Mouse (Mus musculus): ENCODE data around the gene Adam23. TPM values are rescaled to one million over a fixed set of nuclear protein-coding genes. Genes with fewer than 3 reads are reported as not detected.

The Adam23 gene
- polyA plus RNA-seq, 1 experiment from 2014 or later = 1.3 TPM

- DNase-seq (ENCODE audit: low spot score) = no peak
- H3K36me3 ChIP-seq (ENCODE audit: control insufficient read depth, insufficient read depth, low read length) = no peaks in the 10 kb centered on the region
- no peaks in the 10 kb centered on the region for H3K9me3 ChIP-seq (ENCODE audit: control insufficient read depth, low read length)
- no peaks in the 10 kb centered on the region; the same call in 1 of the 2 replicates for H3K4me1 ChIP-seq (replicated peaks; ENCODE audit: control insufficient read depth, insufficient read depth, low read length)
- no peak for ATAC-seq (replicated peaks; ENCODE audit: low FRiP score)
- no peak overlapping the region for H3K27ac ChIP-seq (ENCODE audit: low read depth, low read length)
- no peak overlapping the region for H3K9ac ChIP-seq (ENCODE audit: low read depth, low read length)
- WGBS = 72% methylated on average over 14 of the region's 14 CpGs
- no peak overlapping the region for H3K4me2 ChIP-seq
- no peak overlapping the region for H3K4me3 ChIP-seq (ENCODE audit: low read depth, low read length)
- no peaks in the 10 kb centered on the region for H3K27me3 ChIP-seq (replicated peaks; ENCODE audit: control insufficient read depth, insufficient read depth, low read length)
These were observed 94.4 kb downstream of the Adam23 start for GRCm38 (mm10) chr1:63539884-63540613.

DNA sequence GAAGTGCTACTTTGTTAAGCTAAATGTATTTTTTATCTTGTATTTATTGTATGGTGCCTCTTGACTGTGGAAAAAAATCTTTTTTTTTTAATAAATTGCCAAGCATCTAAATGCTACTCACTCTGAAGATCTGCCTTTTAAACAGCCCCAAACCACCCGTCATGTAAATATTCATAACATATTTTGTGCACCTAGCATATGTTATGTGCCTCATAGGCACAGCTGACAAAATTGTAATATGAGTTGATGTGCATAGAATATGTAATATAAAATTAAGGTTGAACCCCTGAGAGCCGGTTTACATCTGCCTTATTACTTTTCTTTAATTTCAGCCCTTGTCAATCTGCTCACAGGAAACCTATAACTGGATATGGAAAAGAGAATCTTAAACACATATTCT lies 98.4 kb downstream of the Adam23 start:
- Histone ChIP-seq H3K36me3 (ENCODE audit: control insufficient read depth, insufficient read depth, low read length) (no peaks in the 10 kb centered on the region), H3K9ac (ENCODE audit: low read depth, low read length) (no peak overlapping the region), H3K27ac (ENCODE audit: low read depth, low read length) (no peak overlapping the region), H3K27me3 (replicated peaks; ENCODE audit: control insufficient read depth, insufficient read depth, low read length) (no peaks in the 10 kb centered on the region), H3K4me1 (replicated peaks; ENCODE audit: control insufficient read depth, insufficient read depth, low read length) (no peaks in the 10 kb centered on the region), H3K4me2 (no peak overlapping the region), H3K9me3 (ENCODE audit: control insufficient read depth, low read length) (no peaks in the 10 kb centered on the region), H3K4me3 (ENCODE audit: low read depth, low read length) (no peak overlapping the region)
- DNase-seq (ENCODE audit: low spot score) (no peak), ATAC-seq (replicated peaks; ENCODE audit: low FRiP score) (no peak)
- 79% methylated on average over 2 of the region's 2 CpGs for WGBS

DNA sequence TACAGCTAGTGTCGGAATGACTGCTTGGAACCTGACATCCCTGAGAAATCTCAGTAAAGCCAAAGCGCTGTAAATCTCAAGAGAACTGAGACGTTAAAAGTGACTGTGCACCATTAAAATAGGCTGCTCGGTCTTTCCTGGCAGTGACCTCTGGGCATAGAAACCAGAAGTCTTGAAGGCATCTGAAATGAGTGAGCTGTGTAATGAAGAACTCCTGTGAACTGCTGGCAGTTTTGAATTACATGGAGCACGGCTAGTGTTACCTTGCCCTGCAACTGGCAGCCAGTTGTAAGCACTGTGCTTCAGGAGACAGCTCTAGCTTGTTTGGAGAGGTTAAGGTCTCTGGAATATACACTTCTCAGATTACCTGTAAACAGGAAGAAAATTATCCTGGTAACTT lies 107.3 kb downstream of the Adam23 start:
- 66% methylated on average over 5 of the region's 5 CpGs for WGBS
- Histone ChIP-seq H3K4me1 (replicated peaks; ENCODE audit: control insufficient read depth, insufficient read depth, low read length) (no peaks in the 10 kb centered on the region), H3K4me3 (ENCODE audit: low read depth, low read length) (no peak overlapping the region), H3K27me3 (replicated peaks; ENCODE audit: control insufficient read depth, insufficient read depth, low read length) (no peaks in the 10 kb centered on the region), H3K4me2 (no peak overlapping the region), H3K9me3 (ENCODE audit: control insufficient read depth, low read length) (no peaks in the 10 kb centered on the region), H3K9ac (ENCODE audit: low read depth, low read length) (no peak overlapping the region), H3K36me3 (ENCODE audit: control insufficient read depth, insufficient read depth, low read length) (no peaks in the 10 kb centered on the region), H3K27ac (ENCODE audit: low read depth, low read length) (no peak overlapping the region; the same call in 1 of the 2 replicates)
- ATAC-seq (replicated peaks; ENCODE audit: low FRiP score) (no peak), DNase-seq (ENCODE audit: low spot score) (no peak)

- Histone ChIP-seq H3K4me1 (replicated peaks; ENCODE audit: control insufficient read depth, insufficient read depth, low read length) (no peaks in the 10 kb centered on the region), H3K9me3 (ENCODE audit: control insufficient read depth, low read length) (no peaks in the 10 kb centered on the region), H3K36me3 (ENCODE audit: control insufficient read depth, insufficient read depth, low read length) (no peaks in the 10 kb centered on the region), H3K27me3 (replicated peaks; ENCODE audit: control insufficient read depth, insufficient read depth, low read length) (no peaks in the 10 kb centered on the region), H3K27ac (ENCODE audit: low read depth, low read length) (no peak overlapping the region), H3K4me3 (ENCODE audit: low read depth, low read length) (no peak overlapping the region), H3K9ac (ENCODE audit: low read depth, low read length) (no peak overlapping the region), H3K4me2 (no peak overlapping the region)
- DNase-seq (ENCODE audit: low spot score) (no peak), ATAC-seq (replicated peaks; ENCODE audit: low FRiP score) (no peak)
- 74% methylated on average over 4 of the region's 4 CpGs for WGBS
These were observed 116.3 kb downstream of the Adam23 start for GRCm38 (mm10) chr1:63561772-63562520.

DNA sequence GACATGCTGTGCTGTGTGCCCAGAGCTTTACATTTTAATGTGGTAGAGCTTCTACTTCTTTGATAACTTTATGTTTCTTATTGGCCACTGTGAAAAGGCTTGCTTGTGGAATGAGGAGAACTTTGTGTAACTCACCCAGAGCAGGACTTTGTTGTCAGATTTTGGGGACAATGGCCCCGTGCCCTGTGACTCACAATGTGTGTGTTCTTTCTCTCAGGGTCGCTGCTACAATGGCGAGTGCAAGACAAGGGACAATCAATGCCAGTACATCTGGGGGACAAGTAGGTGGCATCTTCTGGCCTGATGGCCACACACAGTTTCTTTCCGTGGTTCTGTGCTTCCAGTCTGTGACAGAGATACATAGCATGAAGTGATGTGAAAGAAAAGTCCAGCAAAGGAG lies 118.2 kb downstream of the Adam23 start:
- Histone ChIP-seq H3K4me3 (ENCODE audit: low read depth, low read length) (no peak overlapping the region), H3K9me3 (ENCODE audit: control insufficient read depth, low read length) (no peaks in the 10 kb centered on the region), H3K4me2 (no peak overlapping the region), H3K27ac (ENCODE audit: low read depth, low read length) (no peak overlapping the region), H3K36me3 (ENCODE audit: control insufficient read depth, insufficient read depth, low read length) (no peaks in the 10 kb centered on the region), H3K27me3 (replicated peaks; ENCODE audit: control insufficient read depth, insufficient read depth, low read length) (no peaks in the 10 kb centered on the region), H3K9ac (ENCODE audit: low read depth, low read length) (no peak overlapping the region), H3K4me1 (replicated peaks; ENCODE audit: control insufficient read depth, insufficient read depth, low read length) (no peaks in the 10 kb centered on the region)
- 74% methylated on average over 4 of the region's 4 CpGs for WGBS
- DNase-seq (ENCODE audit: low spot score) (no peak), ATAC-seq (replicated peaks; ENCODE audit: low FRiP score) (no peak)

DNA sequence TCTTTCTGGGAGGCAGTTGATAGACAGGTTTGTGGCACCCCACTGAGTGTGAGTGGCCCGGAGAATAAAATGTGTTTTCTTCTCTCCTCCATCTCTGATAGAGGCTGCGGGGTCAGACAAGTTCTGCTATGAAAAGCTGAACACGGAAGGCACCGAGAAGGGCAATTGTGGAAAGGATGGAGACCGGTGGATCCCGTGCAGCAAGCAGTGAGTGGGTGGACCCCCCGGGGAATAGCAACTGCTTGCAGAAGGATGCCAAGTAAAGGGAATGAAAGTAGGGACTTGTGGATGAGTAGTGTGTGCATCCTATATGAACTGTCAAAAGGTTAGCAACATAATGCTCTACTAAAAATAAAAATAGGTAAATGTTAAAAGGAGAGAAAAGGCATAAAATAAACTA lies 120.8 kb downstream of the Adam23 start:
- H3K36me3 ChIP-seq (ENCODE audit: control insufficient read depth, insufficient read depth, low read length) = no peaks in the 10 kb centered on the region
- DNase-seq (ENCODE audit: low spot score) (no peak), ATAC-seq (replicated peaks; ENCODE audit: low FRiP score) (no peak)
- H3K4me3 ChIP-seq (ENCODE audit: low read depth, low read length) = no peak overlapping the region
- no peaks in the 10 kb centered on the region for H3K9me3 ChIP-seq (ENCODE audit: control insufficient read depth, low read length)
- H3K4me1 ChIP-seq (replicated peaks; ENCODE audit: control insufficient read depth, insufficient read depth, low read length) = no peaks in the 10 kb centered on the region
- no peak overlapping the region for H3K9ac ChIP-seq (ENCODE audit: low read depth, low read length)
- H3K27me3 ChIP-seq (replicated peaks; ENCODE audit: control insufficient read depth, insufficient read depth, low read length) = no peaks in the 10 kb centered on the region
- no peak overlapping the region for H3K4me2 ChIP-seq
- H3K27ac ChIP-seq (ENCODE audit: low read depth, low read length) = no peak overlapping the region
- WGBS = 46% methylated on average over 7 of the region's 7 CpGs

DNA sequence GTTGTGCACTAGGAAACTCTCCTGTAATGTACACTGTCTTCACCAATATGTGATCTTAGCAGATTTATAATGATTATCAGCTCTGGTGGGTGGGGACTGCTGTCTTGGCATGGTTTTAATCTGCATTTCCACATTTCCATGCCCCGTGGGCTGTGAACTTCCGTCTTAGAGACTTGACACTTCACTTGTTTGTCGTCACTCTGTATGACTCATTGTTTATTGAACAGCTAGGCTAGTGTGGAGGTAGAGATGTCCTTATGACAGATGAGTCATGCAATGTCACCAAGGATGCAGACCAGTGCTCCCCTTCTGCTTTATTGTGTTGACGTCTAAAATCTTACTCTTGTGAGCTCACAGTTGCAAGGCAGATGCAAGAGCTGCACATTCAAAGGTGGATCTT lies 121.3 kb downstream of the Adam23 start:
- Histone ChIP-seq H3K27ac (ENCODE audit: low read depth, low read length) (no peak overlapping the region), H3K4me3 (ENCODE audit: low read depth, low read length) (no peak overlapping the region), H3K9ac (ENCODE audit: low read depth, low read length) (no peak overlapping the region), H3K4me1 (replicated peaks; ENCODE audit: control insufficient read depth, insufficient read depth, low read length) (no peaks in the 10 kb centered on the region), H3K27me3 (replicated peaks; ENCODE audit: control insufficient read depth, insufficient read depth, low read length) (no peaks in the 10 kb centered on the region), H3K9me3 (ENCODE audit: control insufficient read depth, low read length) (no peaks in the 10 kb centered on the region), H3K36me3 (ENCODE audit: control insufficient read depth, insufficient read depth, low read length) (no peaks in the 10 kb centered on the region), H3K4me2 (no peak overlapping the region)
- DNase-seq (ENCODE audit: low spot score) (no peak), ATAC-seq (replicated peaks; ENCODE audit: low FRiP score) (no peak)
- WGBS = 40% methylated on average over 4 of the region's 4 CpGs

GRCm38 (mm10) chr1:63572229-63572628 lies 126.5 kb downstream of the Adam23 start:
- 70% methylated on average over 7 of the region's 7 CpGs for WGBS
- Histone ChIP-seq H3K27ac (ENCODE audit: low read depth, low read length) (no peak overlapping the region), H3K9ac (ENCODE audit: low read depth, low read length) (no peak overlapping the region), H3K36me3 (ENCODE audit: control insufficient read depth, insufficient read depth, low read length) (no peaks in the 10 kb centered on the region), H3K27me3 (replicated peaks; ENCODE audit: control insufficient read depth, insufficient read depth, low read length) (no peaks in the 10 kb centered on the region), H3K9me3 (ENCODE audit: control insufficient read depth, low read length) (no peaks in the 10 kb centered on the region), H3K4me1 (replicated peaks; ENCODE audit: control insufficient read depth, insufficient read depth, low read length) (no peaks in the 10 kb centered on the region), H3K4me3 (ENCODE audit: low read depth, low read length) (no peak overlapping the region), H3K4me2 (no peak overlapping the region)
- ATAC-seq (replicated peaks; ENCODE audit: low FRiP score) (no peak), DNase-seq (ENCODE audit: low spot score) (no peak)

- ATAC-seq (replicated peaks; ENCODE audit: low FRiP score) (no peak), DNase-seq (ENCODE audit: low spot score) (no peak)
- 73% methylated on average over 6 of the region's 6 CpGs for WGBS
- H3K27ac ChIP-seq (ENCODE audit: low read depth, low read length) = no peak overlapping the region
- no peaks in the 10 kb centered on the region for H3K4me1 ChIP-seq (replicated peaks; ENCODE audit: control insufficient read depth, insufficient read depth, low read length)
- H3K36me3 ChIP-seq (ENCODE audit: control insufficient read depth, insufficient read depth, low read length) = no peaks in the 10 kb centered on the region
- no peak overlapping the region for H3K9ac ChIP-seq (ENCODE audit: low read depth, low read length)
- H3K4me3 ChIP-seq (ENCODE audit: low read depth, low read length) = no peak overlapping the region
- no peaks in the 10 kb centered on the region for H3K27me3 ChIP-seq (replicated peaks; ENCODE audit: control insufficient read depth, insufficient read depth, low read length)
- no peaks in the 10 kb centered on the region for H3K9me3 ChIP-seq (ENCODE audit: control insufficient read depth, low read length)
- H3K4me2 ChIP-seq = no peak overlapping the region
These were observed 127.7 kb downstream of the Adam23 start for GRCm38 (mm10) chr1:63573432-63573831.
